Mouse (Mus musculus) cortical plate, adult 2 months (tissue): ENCODE data around the gene Gm11985.

Experiments
- CTCF ChIP-seq: fragments of 200-500 bp; IDR thresholded peaks from 2 replicates; pipeline ENCODE4 v1.5.1; 2011; ENCODE audit warnings: mild to moderate bottlenecking, control low read depth, low read length; ENCODE audit not compliant: insufficient read depth; ENCODE audit errors: extremely low read depth
- POLR2A ChIP-seq: fragments of 200-500 bp; IDR thresholded peaks from 2 replicates; pipeline ENCODE4 v1.6.1; 2011; ENCODE audit warnings: mild to moderate bottlenecking, low read length, control low read depth; ENCODE audit not compliant: insufficient read depth; ENCODE audit errors: extremely low read depth

DNA sequence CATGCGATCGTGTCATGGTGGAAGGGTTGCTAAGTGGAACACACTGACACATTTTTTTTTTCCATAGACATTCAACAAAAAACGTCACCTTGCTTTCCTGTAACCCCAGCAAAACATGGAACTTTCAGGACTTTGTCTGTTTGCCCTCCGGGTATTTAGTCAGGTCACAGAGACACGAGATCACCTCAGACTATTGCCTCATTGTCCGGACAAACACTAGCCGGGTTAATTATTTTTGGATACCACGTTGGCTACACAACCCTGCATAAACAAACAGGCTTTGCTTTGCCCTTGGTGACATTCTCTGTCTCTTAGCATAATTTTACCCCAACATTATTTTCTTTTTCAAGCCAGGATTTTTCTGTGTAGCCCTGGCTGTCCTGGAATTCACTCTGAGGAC, 35.3 kb downstream of the Gm11985 start:
- TF ChIP-seq CTCF: no peak
- TF ChIP-seq POLR2A: no peak
